Mouse (Mus musculus): ENCODE data around the gene Mbnl2. TPM values are rescaled to one million over a fixed set of nuclear protein-coding genes. Genes with fewer than 3 reads are reported as not detected.

Gene Mbnl2
- polyA plus RNA-seq, 1 experiment, result 43.0 TPM

DNA sequence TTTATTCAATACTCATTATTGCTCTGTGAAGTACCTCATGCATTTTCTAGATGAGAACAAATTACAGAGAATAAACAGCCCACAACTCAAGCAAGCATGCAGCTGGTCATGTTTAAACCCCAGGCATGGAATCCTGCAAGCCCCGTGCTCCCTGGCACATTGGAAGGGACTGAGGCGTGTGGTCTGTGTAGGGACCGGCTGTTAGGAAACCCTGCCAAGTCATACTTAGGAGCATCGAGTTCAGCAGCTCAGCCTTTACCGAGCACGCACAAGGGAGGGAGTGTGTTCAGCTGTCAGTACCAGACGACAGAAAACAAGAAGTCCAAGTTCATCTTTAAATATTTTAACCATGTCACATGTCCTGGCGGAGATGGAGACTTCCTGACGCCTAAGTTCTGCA is 141.4 kb downstream of the Mbnl2 start:
- Histone ChIP-seq H3K27me3 (replicated peaks) (no peaks in the 10 kb centered on the region), H3K36me3 (replicated peaks; ENCODE audit: low read length) (peaks cover 94% of the 10 kb centered on the region), H3K4me1 (peaks cover 25% of the 10 kb centered on the region), H3K4me3 (replicated peaks) (no peak overlapping the region), H3K9me3 (no peaks in the 10 kb centered on the region)
- TF ChIP-seq FLI1 (IDR thresholded peaks at IDR 0.05; ENCODE audit: low read length), result no peak
- TF ChIP-seq GATA1 (IDR thresholded peaks at IDR 0.05; ENCODE audit: borderline replicate concordance, low read length), result no peak

DNA sequence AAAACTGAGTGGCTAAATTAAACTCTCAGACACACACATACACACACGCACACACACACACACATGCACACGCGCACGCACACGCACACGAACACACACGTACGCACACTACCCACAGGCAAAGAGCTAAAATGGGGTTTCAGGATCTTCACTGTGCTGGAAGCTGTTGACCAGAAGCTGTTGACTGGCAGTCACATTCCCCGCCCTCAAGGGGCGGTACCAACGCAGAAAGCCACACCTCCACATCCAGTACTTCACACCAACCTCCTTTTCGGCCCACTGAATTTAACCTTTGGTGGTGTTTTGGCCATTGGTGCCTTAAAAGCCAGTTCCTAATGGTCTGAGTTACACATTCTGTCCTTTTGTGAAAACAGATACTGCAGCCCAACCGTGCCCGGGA is 143.5 kb downstream of the Mbnl2 start:
- peaks cover 31% of the 10 kb centered on the region for H3K4me1 ChIP-seq
- H3K9me3 ChIP-seq, result no peaks in the 10 kb centered on the region
- no peak overlapping the region for H3K4me3 ChIP-seq (replicated peaks)
- H3K27me3 ChIP-seq (replicated peaks), result no peaks in the 10 kb centered on the region
- TF ChIP-seq GATA1 (IDR thresholded peaks at IDR 0.05; ENCODE audit: borderline replicate concordance, low read length) (no peak), FLI1 (IDR thresholded peaks at IDR 0.05; ENCODE audit: low read length) (no peak)
- peaks cover 98% of the 10 kb centered on the region for H3K36me3 ChIP-seq (replicated peaks; ENCODE audit: low read length)

DNA sequence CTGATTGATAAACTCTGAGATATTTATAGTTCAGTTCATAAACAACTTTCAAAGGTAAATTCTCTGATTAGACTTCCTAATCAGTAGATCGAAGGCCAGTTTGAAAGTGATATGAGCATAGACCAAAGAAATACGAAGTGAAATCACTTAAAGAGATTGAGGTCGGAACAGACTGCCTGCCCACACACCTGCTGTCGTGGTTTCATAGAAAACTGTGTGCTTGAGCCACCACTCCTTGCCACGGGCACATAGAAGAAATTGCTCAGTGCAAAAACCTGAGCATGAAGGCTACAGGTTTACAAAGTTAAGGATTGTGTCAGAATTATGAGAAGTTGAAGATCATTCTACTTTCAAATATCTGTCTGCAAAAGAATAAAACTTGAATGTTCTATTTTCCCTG is 153.0 kb downstream of the Mbnl2 start:
- TF ChIP-seq FLI1 (IDR thresholded peaks at IDR 0.05; ENCODE audit: low read length) (no peak), GATA1 (IDR thresholded peaks at IDR 0.05; ENCODE audit: borderline replicate concordance, low read length) (no peak)
- no peaks in the 10 kb centered on the region for H3K9me3 ChIP-seq
- peaks cover 87% of the 10 kb centered on the region for H3K36me3 ChIP-seq (replicated peaks; ENCODE audit: low read length)

DNA sequence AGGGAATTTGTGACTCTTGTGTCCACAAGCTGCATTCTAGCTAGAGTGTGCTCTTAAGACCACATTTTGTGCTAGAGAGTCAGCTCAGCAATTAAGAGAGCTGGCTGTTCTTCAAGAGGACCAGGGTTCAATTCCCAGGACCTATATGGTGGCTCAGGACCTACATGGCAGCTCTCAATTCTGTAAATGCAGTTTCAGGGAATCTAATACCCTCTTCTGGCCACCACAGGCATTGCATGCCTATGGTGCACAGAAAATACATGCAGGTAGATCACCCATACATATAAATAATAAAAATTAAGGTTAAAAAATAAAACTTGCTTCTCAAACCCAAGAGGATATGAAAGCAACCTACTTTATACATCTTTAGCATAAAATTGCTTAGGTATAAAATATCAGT is 157.3 kb downstream of the Mbnl2 start:
- H3K27me3 ChIP-seq (replicated peaks), result no peaks in the 10 kb centered on the region
- H3K4me1 ChIP-seq, result peaks cover 42% of the 10 kb centered on the region
- H3K9me3 ChIP-seq, result no peaks in the 10 kb centered on the region
- H3K36me3 ChIP-seq (replicated peaks; ENCODE audit: low read length), result peaks cover 80% of the 10 kb centered on the region
- no peak overlapping the region for H3K4me3 ChIP-seq (replicated peaks)
- TF ChIP-seq FLI1 (IDR thresholded peaks at IDR 0.05; ENCODE audit: low read length), result no peak
- no peak for TF ChIP-seq GATA1 (IDR thresholded peaks at IDR 0.05; ENCODE audit: borderline replicate concordance, low read length)

More for the DNA sequence above, 153.0 kb downstream of the Mbnl2 start:
- H3K27me3 ChIP-seq (replicated peaks), result no peaks in the 10 kb centered on the region
- H3K4me1 ChIP-seq, result peaks cover 49% of the 10 kb centered on the region
- H3K4me3 ChIP-seq (replicated peaks), result no peak overlapping the region

DNA sequence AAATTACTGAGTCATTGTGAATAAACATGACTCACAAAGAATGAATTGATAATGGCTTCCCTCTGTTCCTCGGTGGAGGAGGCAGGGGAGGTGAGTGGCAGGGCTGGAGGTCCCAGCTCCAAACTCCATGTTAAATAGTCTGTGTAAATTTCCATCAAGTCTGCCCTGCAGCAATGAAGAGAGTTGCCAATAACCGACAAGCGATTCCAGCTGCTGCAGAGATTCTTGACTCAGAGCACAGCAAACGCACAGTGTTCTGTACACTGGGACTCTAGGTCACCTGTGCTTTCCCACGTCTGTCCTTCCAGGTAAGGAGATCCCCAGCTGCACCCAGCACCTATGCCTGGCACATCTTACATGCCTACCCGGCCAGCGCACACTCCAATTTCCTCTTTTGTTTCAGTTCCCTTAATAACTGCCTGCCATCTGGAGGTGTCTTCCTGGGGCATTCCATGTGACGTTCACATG is 158.5 kb downstream of the Mbnl2 start:
- TF ChIP-seq GATA1 (IDR thresholded peaks at IDR 0.05; ENCODE audit: borderline replicate concordance, low read length) (no peak), FLI1 (IDR thresholded peaks at IDR 0.05; ENCODE audit: low read length) (no peak)
- H3K27me3 ChIP-seq (replicated peaks), result no peaks in the 10 kb centered on the region
- peak overlapping the region; percentile 47 for H3K4me3 ChIP-seq (replicated peaks)
- peaks cover 68% of the 10 kb centered on the region for H3K36me3 ChIP-seq (replicated peaks; ENCODE audit: low read length)
- peaks cover 40% of the 10 kb centered on the region for H3K4me1 ChIP-seq
- no peaks in the 10 kb centered on the region for H3K9me3 ChIP-seq

DNA sequence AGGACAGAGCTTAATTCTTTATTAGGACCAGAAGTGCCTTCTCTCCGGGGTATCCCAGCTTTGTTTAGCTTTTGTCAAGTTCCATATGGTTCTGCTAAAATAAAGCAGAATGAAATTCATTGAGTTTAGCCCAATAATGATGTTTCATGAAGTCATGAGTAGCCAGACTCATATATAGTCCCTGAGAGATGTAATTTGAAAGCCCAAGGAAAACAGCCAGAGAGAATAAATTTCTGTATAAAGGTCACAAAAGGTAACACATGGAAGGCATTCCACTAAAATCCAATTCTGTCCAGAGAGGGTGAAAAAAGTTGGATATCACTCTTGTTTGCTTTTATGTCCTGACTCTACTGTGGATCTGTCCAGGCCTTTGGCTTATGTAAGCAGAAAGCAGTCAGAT is 159.4 kb downstream of the Mbnl2 start:
- H3K36me3 ChIP-seq (replicated peaks; ENCODE audit: low read length), result peaks cover 66% of the 10 kb centered on the region
- no peak for TF ChIP-seq GATA1 (IDR thresholded peaks at IDR 0.05; ENCODE audit: borderline replicate concordance, low read length)
- TF ChIP-seq FLI1 (IDR thresholded peaks at IDR 0.05; ENCODE audit: low read length), result no peak
- peaks cover 42% of the 10 kb centered on the region for H3K4me1 ChIP-seq
- peaks cover 4% of the 10 kb centered on the region; the same call in 1 of the 2 replicates for H3K9me3 ChIP-seq
- no peaks in the 10 kb centered on the region for H3K27me3 ChIP-seq (replicated peaks)
- H3K4me3 ChIP-seq (replicated peaks), result no peak overlapping the region

DNA sequence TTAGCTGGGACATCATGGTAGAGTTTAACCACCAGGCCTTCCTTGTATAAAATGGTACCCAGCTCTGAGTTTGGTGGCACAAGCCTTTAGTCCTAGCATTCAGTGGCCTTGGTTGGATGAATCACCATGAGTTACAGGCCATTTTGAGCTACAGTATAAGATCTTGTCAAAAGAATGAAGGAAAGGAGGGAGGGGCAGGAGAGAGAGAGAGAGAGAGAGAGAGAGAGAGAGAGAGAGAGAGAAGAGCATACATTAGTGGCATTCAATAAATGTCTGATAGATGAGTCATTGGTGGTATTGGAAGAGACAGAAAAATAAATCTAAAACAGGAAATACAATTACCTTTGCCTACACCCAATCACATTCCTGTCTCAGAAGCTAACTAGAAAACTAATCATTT is 165.2 kb downstream of the Mbnl2 start:
- Histone ChIP-seq H3K4me3 (replicated peaks) (no peak overlapping the region), H3K9me3 (peaks cover 4% of the 10 kb centered on the region; the same call in 1 of the 2 replicates), H3K27me3 (replicated peaks) (no peaks in the 10 kb centered on the region), H3K36me3 (replicated peaks; ENCODE audit: low read length) (peaks cover 24% of the 10 kb centered on the region), H3K4me1 (peaks cover 39% of the 10 kb centered on the region)
- TF ChIP-seq GATA1 (IDR thresholded peaks at IDR 0.05; ENCODE audit: borderline replicate concordance, low read length) (no peak), FLI1 (IDR thresholded peaks at IDR 0.05; ENCODE audit: low read length) (no peak)

DNA sequence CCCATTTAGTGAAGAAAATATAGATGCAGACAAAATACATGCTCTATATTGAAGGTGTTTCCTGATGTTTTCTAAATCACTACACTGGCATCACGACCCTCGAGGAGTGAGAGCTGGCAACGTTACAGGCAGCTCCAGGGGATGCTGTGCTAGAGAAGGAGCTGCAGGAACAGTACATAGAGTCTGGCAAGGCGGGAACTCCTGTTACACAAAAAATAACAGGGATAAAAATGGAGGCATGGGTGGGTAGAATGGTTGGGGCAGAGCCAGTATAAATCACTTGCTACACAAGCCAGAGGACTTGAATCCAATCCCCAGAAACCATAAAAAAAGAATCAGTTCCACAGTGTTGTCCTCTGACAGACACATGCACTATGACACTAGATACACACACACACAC is 165.8 kb downstream of the Mbnl2 start:
- no peak overlapping the region for H3K4me3 ChIP-seq (replicated peaks)
- H3K4me1 ChIP-seq, result peaks cover 42% of the 10 kb centered on the region
- peaks cover 19% of the 10 kb centered on the region for H3K36me3 ChIP-seq (replicated peaks; ENCODE audit: low read length)
- no peak for TF ChIP-seq FLI1 (IDR thresholded peaks at IDR 0.05; ENCODE audit: low read length)
- TF ChIP-seq GATA1 (IDR thresholded peaks at IDR 0.05; ENCODE audit: borderline replicate concordance, low read length), result no peak
- H3K9me3 ChIP-seq, result peaks cover 4% of the 10 kb centered on the region; the same call in 1 of the 2 replicates
- H3K27me3 ChIP-seq (replicated peaks), result no peaks in the 10 kb centered on the region

DNA sequence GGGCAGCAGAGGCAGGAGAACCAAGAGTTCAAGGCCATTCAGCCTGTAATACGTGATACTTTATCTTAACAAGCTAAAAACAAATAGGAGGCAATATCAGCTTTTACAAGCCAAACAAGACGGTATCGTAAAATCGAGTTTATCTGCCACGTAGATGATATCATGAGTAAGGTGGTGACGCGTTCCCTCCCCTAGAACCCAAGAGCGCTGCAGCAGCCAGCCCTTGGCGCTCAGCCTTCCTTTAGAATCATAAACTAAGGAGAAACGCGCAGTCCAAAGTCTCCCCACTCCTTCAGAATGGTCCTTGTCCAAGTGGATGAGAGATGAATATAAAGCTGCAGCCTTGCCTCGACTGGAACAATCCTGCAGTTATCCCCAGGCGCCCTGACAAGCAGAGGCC is 166.4 kb downstream of the Mbnl2 start:
- Histone ChIP-seq H3K4me3 (replicated peaks) (no peak overlapping the region), H3K9me3 (peaks cover 4% of the 10 kb centered on the region; the same call in 1 of the 2 replicates), H3K4me1 (peaks cover 42% of the 10 kb centered on the region), H3K27me3 (replicated peaks) (no peaks in the 10 kb centered on the region), H3K36me3 (replicated peaks; ENCODE audit: low read length) (peaks cover 15% of the 10 kb centered on the region)
- TF ChIP-seq GATA1 (IDR thresholded peaks at IDR 0.05; ENCODE audit: borderline replicate concordance, low read length), result no peak
- TF ChIP-seq FLI1 (IDR thresholded peaks at IDR 0.05; ENCODE audit: low read length), result no peak

DNA sequence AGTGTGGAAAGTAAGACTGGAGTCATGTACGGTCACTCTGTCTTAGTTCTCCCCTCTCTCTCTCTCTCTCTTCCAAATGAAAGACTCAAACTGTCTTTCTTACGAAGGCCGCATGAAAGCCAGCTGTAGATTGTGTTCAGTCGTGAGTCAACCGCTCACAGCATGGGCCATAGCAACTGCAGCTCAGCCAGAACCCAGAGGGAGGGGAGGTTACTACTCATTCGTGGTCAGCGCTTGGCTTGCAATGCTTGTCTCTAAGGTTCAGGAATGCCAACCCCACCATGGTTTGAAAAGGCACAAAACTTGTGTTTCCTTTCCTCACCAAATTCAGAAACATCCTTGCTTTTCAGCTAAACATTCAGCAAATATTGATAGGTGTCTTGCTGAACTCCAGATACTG is 178.8 kb downstream of the Mbnl2 start:
- Histone ChIP-seq H3K27me3 (replicated peaks) (no peaks in the 10 kb centered on the region), H3K4me1 (peaks cover 6% of the 10 kb centered on the region), H3K36me3 (replicated peaks; ENCODE audit: low read length) (no peaks in the 10 kb centered on the region), H3K4me3 (replicated peaks) (no peak overlapping the region), H3K9me3 (peaks cover 20% of the 10 kb centered on the region)
- no peak for TF ChIP-seq FLI1 (IDR thresholded peaks at IDR 0.05; ENCODE audit: low read length)
- TF ChIP-seq GATA1 (IDR thresholded peaks at IDR 0.05; ENCODE audit: borderline replicate concordance, low read length), result no peak

Data from megakaryocyte, embryonic 14.5 days (primary cell).